Mouse (Mus musculus) hindbrain, embryonic 11.5 days (tissue): Measurements from ENCODE around the gene Trpd52l3. TPM values are rescaled to one million over a fixed set of nuclear protein-coding genes. Genes with fewer than 3 reads are reported as not detected.
A peak's percentile ranks its signal among the peaks of the same experiment; 100 is the strongest.

Source experiments
- ATAC-seq: fragments of 200-750 bp; cut with Nextera tagmentation; 2 replicates; pipeline ENCODE4 v1.8.0; 2017; ENCODE audit warnings: mild to moderate bottlenecking, moderate TSS enrichment, moderate library complexity; ENCODE audit not compliant: low FRiP score
- DNase-seq: peaks from one replicate; pipeline ENCODE4 v3.0.0-alpha.2; 2015; ENCODE audit warnings: low spot score
- H3K27ac ChIP-seq: fragments of 300-500 bp; sonication (generic); 2 replicates; pipeline ENCODE4 v1.5.1; 2014; ENCODE audit warnings: mild to moderate bottlenecking, low read depth, low read length
- H3K27me3 ChIP-seq: fragments of 300-500 bp; sonication (generic); 2 replicates; pipeline ENCODE4 v1.6.1; 2014; ENCODE audit warnings: mild to moderate bottlenecking, low read length, moderate library complexity, mixed read lengths; ENCODE audit not compliant: control insufficient read depth, insufficient read depth
- H3K36me3 ChIP-seq: fragments of 300-500 bp; sonication (generic); 2 replicates; pipeline ENCODE4 v1.6.1; 2014; ENCODE audit warnings: mild to moderate bottlenecking, low read length, moderate library complexity, mixed read lengths; ENCODE audit not compliant: control insufficient read depth, insufficient read depth
- H3K4me1 ChIP-seq: fragments of 300-500 bp; sonication (generic); replicated peaks from 2 replicates; pipeline ENCODE4 v1.6.1; 2014; ENCODE audit warnings: low read length, mixed read lengths; ENCODE audit not compliant: control insufficient read depth, insufficient read depth
- H3K4me2 ChIP-seq: fragments of 300-500 bp; sonication (generic); replicated peaks from 2 replicates; pipeline ENCODE4 v1.6.1; 2014; ENCODE audit warnings: mild to moderate bottlenecking, low read depth, low read length
- H3K4me3 ChIP-seq: fragments of 300-500 bp; sonication (generic); 2 replicates; pipeline ENCODE4 v1.5.1; 2014; ENCODE audit warnings: low read depth, low read length
- H3K9ac ChIP-seq: fragments of 300-500 bp; sonication (generic); 2 replicates; pipeline ENCODE4 v1.6.1; 2014; ENCODE audit warnings: low read depth, low read length
- H3K9me3 ChIP-seq: fragments of 300-500 bp; sonication (generic); 2 replicates; pipeline ENCODE4 v1.6.1; 2016; ENCODE audit warnings: low read length; ENCODE audit not compliant: control insufficient read depth
- WGBS: fragments of 180-500 bp; shearing (Covaris S2); extraction: QIAGEN DNeasy Blood & Tissue Kit; methylation state at CpG from one replicate; pipeline ENCODE4 v1.1.7; 2014; 5-methylcytosine and 5-hydroxymethylcytosine counted together
- polyA plus RNA-seq: library from polyadenylated mRNA; unstranded; fragments of >200 nt; fragmentation: Nextera tagmentation; extraction: Ambion mirVana; gene quantifications from 2 replicates; pipeline ENCODE4 v1.2.1, GENCODE M21; 2014

The Trpd52l3 gene
- polyA plus RNA-seq, 1 experiment from 2014 or later, result not detected

- no peaks in the 10 kb centered on the region for H3K9me3 ChIP-seq
- H3K27ac ChIP-seq, result no peak overlapping the region
- H3K4me3 ChIP-seq, result no peak overlapping the region
- WGBS, result 97% methylated on average over 2 of the region's 2 CpGs
- ATAC-seq (no peak), DNase-seq (no peak)
- H3K4me1 ChIP-seq, result no peaks in the 10 kb centered on the region
- no peak overlapping the region for H3K9ac ChIP-seq
- 0 out of 2 replicates have a peak, but pooled peaks cover 4% of the 10 kb centered on the region for H3K36me3 ChIP-seq
- H3K4me2 ChIP-seq, result no peak overlapping the region
- no peaks in the 10 kb centered on the region for H3K27me3 ChIP-seq
Measured at GRCm38 (mm10) chr19:30043691-30044090, 40.1 kb downstream of the Trpd52l3 start.

DNA sequence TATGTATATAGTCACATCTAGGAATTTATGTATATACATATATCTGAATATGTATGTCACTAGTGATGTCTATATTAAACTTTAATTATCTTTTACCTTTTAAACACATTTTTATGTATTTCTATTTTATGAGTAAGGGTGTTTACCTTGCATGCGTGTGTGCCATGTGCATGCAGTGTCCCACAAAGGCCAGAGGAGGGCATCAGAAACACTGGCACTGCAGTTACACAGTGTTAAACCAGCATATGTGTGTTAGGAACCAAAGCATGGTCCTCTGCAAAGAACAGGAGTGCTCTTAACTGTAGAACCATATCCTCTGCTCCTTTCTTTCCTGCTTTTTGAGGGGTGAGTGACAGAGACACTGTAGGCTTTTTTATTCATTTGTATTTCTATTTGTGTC lies 41.0 kb downstream of the Trpd52l3 start:
- Histone ChIP-seq H3K4me2 (no peak overlapping the region), H3K36me3 (0 out of 2 replicates have a peak, but pooled peaks cover 4% of the 10 kb centered on the region), H3K27ac (no peak overlapping the region), H3K4me3 (no peak overlapping the region), H3K9ac (no peak overlapping the region), H3K9me3 (no peaks in the 10 kb centered on the region), H3K4me1 (no peaks in the 10 kb centered on the region), H3K27me3 (no peaks in the 10 kb centered on the region)
- no peak for ATAC-seq
- 100% methylated on average over 1 of the region's 1 CpGs for WGBS
- DNase-seq, result no peak

GRCm38 (mm10) chr19:30045857-30046256 lies 42.3 kb downstream of the Trpd52l3 start:
- H3K4me3 ChIP-seq, result no peak overlapping the region
- no peaks in the 10 kb centered on the region for H3K9me3 ChIP-seq
- WGBS, result 65% methylated on average over 1 of the region's 1 CpGs
- H3K36me3 ChIP-seq, result 0 out of 2 replicates have a peak, but pooled peaks cover 4% of the 10 kb centered on the region
- H3K27ac ChIP-seq, result no peak overlapping the region
- peak; percentile 25 for DNase-seq
- H3K9ac ChIP-seq, result no peak overlapping the region
- H3K4me1 ChIP-seq, result no peaks in the 10 kb centered on the region
- no peak overlapping the region for H3K4me2 ChIP-seq
- ATAC-seq, result no peak
- H3K27me3 ChIP-seq, result no peaks in the 10 kb centered on the region

- Histone ChIP-seq H3K4me1 (no peaks in the 10 kb centered on the region), H3K36me3 (no peaks in the 10 kb centered on the region), H3K27ac (no peak overlapping the region), H3K4me2 (no peak overlapping the region), H3K27me3 (no peaks in the 10 kb centered on the region), H3K4me3 (no peak overlapping the region), H3K9me3 (no peaks in the 10 kb centered on the region), H3K9ac (no peak overlapping the region)
- WGBS, result 94% methylated on average over 2 of the region's 2 CpGs
- ATAC-seq (no peak), DNase-seq (no peak)
Measured at GRCm38 (mm10) chr19:30050584-30050983, 47.0 kb downstream of the Trpd52l3 start.

- Histone ChIP-seq H3K27me3 (no peaks in the 10 kb centered on the region), H3K27ac (no peak overlapping the region), H3K4me1 (no peaks in the 10 kb centered on the region), H3K4me3 (no peak overlapping the region), H3K9ac (no peak overlapping the region), H3K4me2 (no peak overlapping the region), H3K9me3 (no peaks in the 10 kb centered on the region), H3K36me3 (no peaks in the 10 kb centered on the region)
- WGBS, result 92% methylated on average over 3 of the region's 3 CpGs
- no peak for DNase-seq
- no peak for ATAC-seq
Measured at GRCm38 (mm10) chr19:30051479-30051878, 47.9 kb downstream of the Trpd52l3 start.

DNA sequence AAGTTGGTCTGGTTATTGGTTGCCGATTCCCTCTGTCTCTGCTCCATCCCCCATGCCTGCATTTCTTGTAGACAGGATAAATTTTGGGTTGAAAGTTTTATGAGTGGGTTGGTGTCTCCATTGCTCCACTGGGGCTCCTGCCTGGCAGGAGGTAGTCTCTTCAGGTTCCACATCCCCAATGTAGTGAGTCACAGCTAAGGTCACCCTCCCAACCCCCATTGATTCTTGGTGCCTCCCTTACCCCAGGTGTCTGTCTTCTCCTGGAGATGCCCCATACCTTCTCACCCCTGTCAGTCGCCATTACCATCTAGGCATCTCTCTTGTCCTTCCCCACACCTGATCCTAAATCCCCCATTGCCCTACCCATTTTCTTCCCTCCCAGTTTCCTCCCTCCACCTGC lies 50.6 kb downstream of the Trpd52l3 start:
- no peak overlapping the region for H3K4me2 ChIP-seq
- no peak overlapping the region for H3K27ac ChIP-seq
- WGBS, result 95% methylated on average over 2 of the region's 2 CpGs
- H3K36me3 ChIP-seq, result no peaks in the 10 kb centered on the region
- H3K27me3 ChIP-seq, result no peaks in the 10 kb centered on the region
- no peak overlapping the region for H3K4me3 ChIP-seq
- no peak overlapping the region for H3K9ac ChIP-seq
- no peak for DNase-seq
- H3K9me3 ChIP-seq, result no peaks in the 10 kb centered on the region
- no peaks in the 10 kb centered on the region for H3K4me1 ChIP-seq
- ATAC-seq, result no peak

Other genes with a start within 250 kb of the Trpd52l3 start
- gene 9930021J03Rik, start 197.8 kb upstream of the Trpd52l3 start, polyA plus RNA-seq, result 9.0 and 9.8 TPM in 2 replicates
- gene Ranbp6, start 190.8 kb upstream of the Trpd52l3 start, polyA plus RNA-seq, result 41.1 and 45.1 TPM in 2 replicates
- gene Il33, start 78.7 kb upstream of the Trpd52l3 start, polyA plus RNA-seq, result 2.1 TPM in 2 replicates
- 84.6 and 90.4 TPM in 2 replicates for gene Uhrf2, start 26.7 kb downstream of the Trpd52l3 start, polyA plus RNA-seq
- 18.7 and 22.0 TPM in 2 replicates for gene Gldc, start 171.6 kb downstream of the Trpd52l3 start, polyA plus RNA-seq
- not detected in 2 replicates for gene Mbl2, start 229.2 kb downstream of the Trpd52l3 start, polyA plus RNA-seq